Mouse (Mus musculus): ENCODE measurements around the gene Adamts15.

DNA sequence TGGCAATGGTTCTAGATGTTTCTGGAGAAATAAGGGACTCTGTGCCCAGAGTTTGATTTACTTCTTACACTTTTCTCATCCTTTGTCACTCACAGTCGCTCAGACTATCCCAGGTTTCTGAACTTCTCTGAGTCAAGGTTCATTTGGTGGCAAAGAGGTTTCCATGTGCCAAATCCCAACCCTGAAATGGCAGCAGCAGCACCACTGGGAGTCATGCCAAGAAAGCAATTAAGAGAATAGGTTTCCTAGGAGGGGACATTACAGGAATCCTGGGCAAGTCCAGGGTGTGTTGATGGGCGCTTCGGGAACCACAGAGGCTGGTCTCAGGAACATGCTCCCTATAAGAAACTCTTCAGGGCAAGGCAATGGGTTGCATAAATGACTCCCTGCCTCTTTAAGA is 26.6 kb downstream of the Adamts15 start:
- TF ChIP-seq CTCF (IDR thresholded peaks at IDR 0.05; ENCODE audit: low read depth, low read length) (no peak), POLR2A (IDR thresholded peaks at IDR 0.05; ENCODE audit: borderline replicate concordance, low read depth, low read length) (no peak)
